Mouse (Mus musculus) MEL (cell line): ENCODE data around the gene Atp2a3. TPM values are rescaled to one million over a fixed set of nuclear protein-coding genes. Genes with fewer than 3 reads are reported as not detected.

Experiments used
- DNase-seq: peaks from one replicate; pipeline ENCODE4 v3.0.0; 2011; ENCODE audit warnings: low read depth, low spot score
- H3K27ac ChIP-seq: 2 replicates; pipeline ENCODE4 v1.5.1; 2012; ENCODE audit warnings: low read depth, mild to moderate bottlenecking, control low read depth, low read length, moderate library complexity; ENCODE audit not compliant: control insufficient read depth
- H3K27me3 ChIP-seq, 2 experiments: fragments of 150-350 bp in 1 of 2; sonication (generic) in 1 of 2; 2 replicates each; pipeline ENCODE4 v1.6.1; 2012; ENCODE audit warnings: low read length in 2 of 2, mild to moderate bottlenecking in 2 of 2, improper control_type of control experiment in 1 of 2, moderate library complexity in 1 of 2; ENCODE audit not compliant: insufficient read depth in 2 of 2, control insufficient read depth in 1 of 2
- H3K36me3 ChIP-seq, 2 experiments: 2 replicates each; pipeline ENCODE4 v1.6.1; 2012 to 2014; ENCODE audit warnings: low read length in 2 of 2, improper control_type of control experiment in 1 of 2, inconsistent platforms in 1 of 2, mild to moderate bottlenecking in 1 of 2; ENCODE audit not compliant: insufficient read depth in 2 of 2, control insufficient read depth in 1 of 2
- H3K4me1 ChIP-seq, 2 experiments: fragments of 150-350 bp in 1 of 2; sonication (generic) in 1 of 2; 2 replicates each; pipeline ENCODE4 v1.6.1; 2012; ENCODE audit warnings: low read length in 2 of 2, improper control_type of control experiment in 1 of 2, mild to moderate bottlenecking in 1 of 2; ENCODE audit not compliant: insufficient read depth in 2 of 2, control insufficient read depth in 1 of 2
- H3K4me3 ChIP-seq, 2 experiments: fragments of 150-350 bp in 1 of 2; sonication (generic) in 1 of 2; 2 replicates each; pipeline ENCODE4 v1.5.1; 2012; ENCODE audit warnings: low read depth in 2 of 2, low read length in 2 of 2, mild to moderate bottlenecking in 2 of 2, moderate library complexity in 2 of 2, control low read depth in 1 of 2, improper control_type of control experiment in 1 of 2; ENCODE audit not compliant: control insufficient read depth in 1 of 2, insufficient read depth in 1 of 2
- H3K79me2 ChIP-seq: 2 replicates; pipeline ENCODE4 v1.6.1; 2012; ENCODE audit warnings: mild to moderate bottlenecking, low read length, moderate library complexity; ENCODE audit not compliant: control insufficient read depth, poor library complexity, insufficient read depth
- H3K9ac ChIP-seq: 2 replicates; pipeline ENCODE4 v1.6.1; 2012; ENCODE audit warnings: low read depth, mild to moderate bottlenecking, control low read depth, low read length, moderate library complexity; ENCODE audit not compliant: control insufficient read depth, poor library complexity, severe bottlenecking
- H3K9me3 ChIP-seq: fragments of 150-350 bp; sonication (generic); replicated peaks from 2 replicates; pipeline ENCODE4 v1.6.1; 2012; ENCODE audit warnings: mild to moderate bottlenecking, low read length, improper control_type of control experiment, moderate library complexity; ENCODE audit not compliant: insufficient read depth
- CHD1 ChIP-seq: IDR thresholded peaks from 2 replicates; pipeline ENCODE4 v1.6.1; 2012; ENCODE audit warnings: low read depth, mild to moderate bottlenecking, inconsistent platforms, low read length, improper control_type of control experiment
- CHD2 ChIP-seq: IDR thresholded peaks from 2 replicates; pipeline ENCODE4 v1.6.1; 2011; ENCODE audit warnings: low read length, improper control_type of control experiment
- CTCF ChIP-seq, 3 experiments: IDR thresholded peaks in 2 of 3; conservative IDR thresholded peaks in 1 of 3; 2 replicates each; pipeline ENCODE4 v1.5.1; 2011 to 2012; ENCODE audit warnings: low read length in 3 of 3, low read depth in 2 of 3, mild to moderate bottlenecking in 2 of 3, improper control_type of control experiment in 1 of 3, inconsistent platforms in 1 of 3, mixed read lengths in 1 of 3, moderate library complexity in 1 of 3; ENCODE audit not compliant: control insufficient read depth in 1 of 3, insufficient read depth in 1 of 3, poor library complexity in 1 of 3, severe bottlenecking in 1 of 3
- E2F4 ChIP-seq: IDR thresholded peaks from 2 replicates; pipeline ENCODE4 v1.6.1; 2011; ENCODE audit warnings: low read depth, low read length, improper control_type of control experiment, borderline replicate concordance
- EP300 ChIP-seq, 2 experiments: IDR thresholded peaks; 2 replicates each; pipeline ENCODE4 v1.6.1; 2011; ENCODE audit warnings: improper control_type of control experiment in 2 of 2, low read length in 2 of 2, low read depth in 1 of 2, mild to moderate bottlenecking in 1 of 2
- ETS1 ChIP-seq: IDR thresholded peaks from 2 replicates; pipeline ENCODE4 v1.6.1; 2012; ENCODE audit warnings: low read depth, mild to moderate bottlenecking, inconsistent platforms, low read length, improper control_type of control experiment, moderate library complexity
- GABPA ChIP-seq: IDR thresholded peaks from 2 replicates; pipeline ENCODE4 v1.6.1; 2012; ENCODE audit warnings: low read depth, mild to moderate bottlenecking, inconsistent platforms, low read length, improper control_type of control experiment, moderate library complexity
- JUND ChIP-seq: IDR thresholded peaks from 2 replicates; pipeline ENCODE4 v1.6.1; 2011; ENCODE audit warnings: low read depth, mild to moderate bottlenecking, improper control_type of control experiment, low read length
- KAT2A ChIP-seq: conservative IDR thresholded peaks from 2 replicates; pipeline ENCODE4 v1.6.1; 2012; ENCODE audit warnings: low read depth, low read length, improper control_type of control experiment, inconsistent platforms
- MAX ChIP-seq: IDR thresholded peaks from 2 replicates; pipeline ENCODE4 v1.6.1; 2011; ENCODE audit warnings: low read length, improper control_type of control experiment
- MAZ ChIP-seq: IDR thresholded peaks from 2 replicates; pipeline ENCODE4 v1.6.1; 2012; ENCODE audit warnings: low read depth, mild to moderate bottlenecking, inconsistent platforms, low read length, improper control_type of control experiment
- MXI1 ChIP-seq: IDR thresholded peaks from 2 replicates; pipeline ENCODE4 v1.6.1; 2011; ENCODE audit warnings: mild to moderate bottlenecking, low read depth, low read length, improper control_type of control experiment
- MYB ChIP-seq: IDR thresholded peaks from 2 replicates; pipeline ENCODE4 v1.6.1; 2011; ENCODE audit warnings: mild to moderate bottlenecking, low read depth, low read length, improper control_type of control experiment
- NELFE ChIP-seq: IDR thresholded peaks from 2 replicates; pipeline ENCODE4 v1.6.1; 2011; ENCODE audit warnings: low read depth, low read length, improper control_type of control experiment
- NRF1 ChIP-seq: IDR thresholded peaks from 2 replicates; pipeline ENCODE4 v1.6.1; 2014; ENCODE audit warnings: low read depth, mild to moderate bottlenecking, inconsistent platforms, low read length, improper control_type of control experiment, moderate library complexity; ENCODE audit not compliant: poor library complexity, insufficient read depth, severe bottlenecking
- POLR2A ChIP-seq, 2 experiments: IDR thresholded peaks; 2 replicates each; pipeline ENCODE4 v1.6.1; 2011 to 2012; ENCODE audit warnings: low read length in 2 of 2, mild to moderate bottlenecking in 2 of 2, control low read depth in 1 of 2, improper control_type of control experiment in 1 of 2, low read depth in 1 of 2, moderate library complexity in 1 of 2; ENCODE audit not compliant: control insufficient read depth in 1 of 2, insufficient read depth in 1 of 2, poor library complexity in 1 of 2
- POLR2AphosphoS2 ChIP-seq: IDR thresholded peaks from 2 replicates; pipeline ENCODE4 v1.6.1; 2011; ENCODE audit warnings: low read length, improper control_type of control experiment
- RAD21 ChIP-seq: IDR thresholded peaks from 2 replicates; pipeline ENCODE4 v1.6.1; 2011; ENCODE audit warnings: mild to moderate bottlenecking, low read depth, low read length, improper control_type of control experiment
- SIN3A ChIP-seq: IDR thresholded peaks from 2 replicates; pipeline ENCODE4 v1.6.1; 2012; ENCODE audit warnings: low read length, improper control_type of control experiment, inconsistent platforms
- SMC3 ChIP-seq: IDR thresholded peaks from 2 replicates; pipeline ENCODE4 v1.6.1; 2011; ENCODE audit warnings: low read depth, low read length, improper control_type of control experiment
- TAL1 ChIP-seq: IDR thresholded peaks from 2 replicates; pipeline ENCODE4 v1.6.1; 2012; ENCODE audit warnings: mild to moderate bottlenecking, inconsistent platforms, low read length, moderate library complexity, mixed read lengths
- USF1 ChIP-seq: IDR thresholded peaks from 2 replicates; pipeline ENCODE4 v1.6.1; 2014; ENCODE audit warnings: low read depth, mild to moderate bottlenecking, inconsistent platforms, low read length, improper control_type of control experiment, moderate library complexity
- USF2 ChIP-seq, 2 experiments: IDR thresholded peaks; 2 replicates each; pipeline ENCODE4 v1.6.1; 2011 to 2012; ENCODE audit warnings: improper control_type of control experiment in 2 of 2, low read length in 2 of 2, borderline replicate concordance in 1 of 2, inconsistent platforms in 1 of 2, low read depth in 1 of 2, mild to moderate bottlenecking in 1 of 2; ENCODE audit not compliant: insufficient read depth in 1 of 2
- ZKSCAN1 ChIP-seq: IDR thresholded peaks from 2 replicates; pipeline ENCODE4 v1.6.1; 2012; ENCODE audit warnings: low read depth, mild to moderate bottlenecking, inconsistent platforms, low read length, improper control_type of control experiment, moderate library complexity
- ZMIZ1 ChIP-seq: IDR thresholded peaks from 2 replicates; pipeline ENCODE4 v1.6.1; 2012; ENCODE audit warnings: low read depth, mild to moderate bottlenecking, inconsistent platforms, low read length, improper control_type of control experiment, moderate library complexity
- ZNF384 ChIP-seq: IDR thresholded peaks from 2 replicates; pipeline ENCODE4 v1.6.1; 2012; ENCODE audit warnings: low read depth, mild to moderate bottlenecking, inconsistent platforms, low read length, improper control_type of control experiment
- polyA plus RNA-seq, 2 experiments: library from polyadenylated mRNA; stranded (reverse) in 1 of 2; unstranded in 1 of 2; fragments of >175 nt in 1 of 2; fragments of >200 nt in 1 of 2; gene quantifications; 2 replicates each; pipeline versions ENCODE4 v1.2.1 to v1.2.4; 2012; ENCODE audit warnings: low replicate concordance in 2 of 2, low read depth in 1 of 2; ENCODE audit not compliant: insufficient read length in 2 of 2, insufficient read depth in 1 of 2, missing spikeins in 1 of 2
- total RNA-seq: library from RNA; depleted of rRNA; stranded (reverse); fragments of 300-350 nt; gene quantifications from 2 replicates; pipeline ENCODE4 v1.2.3, GENCODE M21; 2012

The Atp2a3 gene
- total and polyA plus RNA-seq, 3 experiments: 10.7 to 49.9 TPM; not detected in 1

DNA sequence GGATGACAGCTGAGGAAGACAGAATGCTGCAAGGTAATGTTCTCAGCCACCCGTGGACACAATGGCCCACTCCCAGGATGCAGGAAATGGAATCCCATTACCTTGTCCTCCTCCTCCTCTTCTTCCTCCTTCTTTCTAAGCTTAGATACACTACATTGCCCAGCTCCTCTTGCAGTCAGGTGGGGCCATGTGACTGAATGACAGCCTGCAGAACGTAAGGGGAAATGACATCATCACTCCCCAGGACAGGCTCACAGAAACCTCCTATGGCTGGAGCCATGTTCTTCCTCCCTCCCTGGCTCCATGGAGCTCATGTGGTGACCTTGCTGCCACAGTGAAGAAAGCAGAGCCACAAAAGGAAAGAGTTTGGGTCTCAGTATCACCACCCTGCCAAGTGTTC lies 3.7 kb upstream of the Atp2a3 start (continued):
- TF ChIP-seq USF2 (IDR thresholded peaks at IDR 0.05; ENCODE audit: borderline replicate concordance in 1 of 2, insufficient read depth in 1 of 2, low read depth in 1 of 2, low read length in 2 of 2) (0 out of 4 replicates have a peak, but pooled peaks of 1 of the 2 experiments have one; percentile 20), CTCF (IDR thresholded peaks at IDR 0.05 in 2 of 3, conservative IDR thresholded peaks at IDR 0.05 in 1 of 3; ENCODE audit: control insufficient read depth in 1 of 3, insufficient read depth in 1 of 3, low read depth in 2 of 3, low read length in 3 of 3, poor library complexity in 1 of 3, severe bottlenecking in 1 of 3) (no peak), NELFE (peak; percentile 21; the same call in 1 of the 2 replicates), NRF1 (0 out of 2 replicates have a peak, but pooled peaks have one; percentile 26), CHD2 (no peak), MAX (peak; percentile 73), GABPA (no peak), ZNF384 (no peak), POLR2AphosphoS2 (no peak), ZMIZ1 (no peak), KAT2A (no peak), MXI1 (0 out of 2 replicates have a peak, but pooled peaks have one; percentile 41), JUND (0 out of 2 replicates have a peak, but pooled peaks have one; percentile 55), EP300 (IDR thresholded peaks at IDR 0.05; ENCODE audit: low read depth in 1 of 2, low read length in 2 of 2) (no peak), USF1 (peak; percentile 89), CHD1 (no peak), MAZ (no peak), MYB (no peak), ZKSCAN1 (no peak)
- TF ChIP-seq, all 39 proteins: peak for 12

DNA sequence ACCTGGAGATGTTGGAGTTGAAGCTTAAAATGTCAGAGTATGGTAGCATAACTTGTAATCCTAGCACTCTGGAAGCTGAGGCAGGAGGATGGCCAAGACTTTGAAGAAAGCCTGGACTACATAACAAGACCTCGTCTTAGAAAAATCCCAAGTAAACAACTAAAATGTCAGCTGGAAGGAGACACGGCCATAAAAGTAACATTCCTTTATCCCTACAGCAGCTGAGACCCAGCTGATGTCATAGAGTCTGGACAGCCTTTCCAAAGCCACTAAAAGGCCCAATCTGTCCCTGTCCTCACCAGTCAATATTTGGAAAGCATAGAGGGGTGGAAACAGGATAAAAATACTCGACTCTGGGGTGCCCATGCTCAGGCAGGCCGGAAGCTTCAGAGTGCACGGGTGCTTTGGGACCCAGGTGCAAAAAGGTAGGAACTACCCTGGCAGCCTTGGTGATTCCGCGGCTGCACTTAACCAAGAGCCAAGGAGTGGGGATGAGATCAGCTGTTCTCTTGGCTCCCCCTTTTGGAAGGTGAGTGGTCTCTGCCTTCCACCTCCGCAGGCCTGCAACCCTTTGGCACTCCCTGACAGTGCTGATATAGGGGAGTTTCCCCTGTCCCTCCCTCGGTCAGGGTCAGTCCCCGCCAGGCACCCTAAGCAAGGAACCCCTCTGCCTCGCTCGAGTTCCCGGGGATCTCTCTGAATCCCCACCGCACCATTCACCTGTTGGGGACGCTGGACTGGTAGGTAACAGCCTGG lies 867 bp upstream of the Atp2a3 start:
- Histone ChIP-seq H3K4me1 (peaks cover 12 to 34% of the 10 kb centered on the region in 2 experiments), H3K27ac (no peak overlapping the region)
- no peak for DNase-seq

More for the DNA sequence above, 867 bp upstream of the Atp2a3 start:
- no peaks in the 10 kb centered on the region for H3K27me3 ChIP-seq
- TF ChIP-seq ETS1: no peak
- no peak for TF ChIP-seq POLR2A (IDR thresholded peaks at IDR 0.05; ENCODE audit: control insufficient read depth in 1 of 2, insufficient read depth in 1 of 2, low read depth in 1 of 2, low read length in 2 of 2, poor library complexity in 1 of 2)
- TF ChIP-seq MAZ: no peak
- no peak for TF ChIP-seq SIN3A
- no peak for TF ChIP-seq ZNF384
- no peak for TF ChIP-seq CHD1
- TF ChIP-seq POLR2AphosphoS2: no peak
- no peak for TF ChIP-seq USF1
- no peak for TF ChIP-seq MAX
- no peak for TF ChIP-seq E2F4
- no peak for TF ChIP-seq MYB
- no peak for TF ChIP-seq TAL1
- TF ChIP-seq CHD2: no peak
- no peak for TF ChIP-seq USF2 (IDR thresholded peaks at IDR 0.05; ENCODE audit: borderline replicate concordance in 1 of 2, insufficient read depth in 1 of 2, low read depth in 1 of 2, low read length in 2 of 2)
- no peak for TF ChIP-seq RAD21
- TF ChIP-seq SMC3: no peak
- TF ChIP-seq MXI1: no peak
- H3K36me3 ChIP-seq: peaks cover 0 to 12% of the 10 kb centered on the region in 2 experiments; a peak in 3 of 4 replicates
- H3K79me2 ChIP-seq: no peaks in the 10 kb centered on the region; the same call in none of the 2 replicates
- no peak overlapping the region; a peak in 1 of 4 replicates for H3K4me3 ChIP-seq
- no peaks in the 10 kb centered on the region for H3K9me3 ChIP-seq
- H3K9ac ChIP-seq: no peak overlapping the region
